Mouse (Mus musculus) spleen, adult 2 months (tissue): ENCODE data around the gene Fbxw10. TPM values are rescaled to one million over a fixed set of nuclear protein-coding genes. Genes with fewer than 3 reads are reported as not detected.

Experiments used
- DNase-seq, 2 experiments: peaks; one replicate each; pipeline versions ENCODE4 v3.0.0 to v3.0.0-alpha.2; 2012 to 2021; ENCODE audit warnings: low spot score in 2 of 2, low read depth in 1 of 2
- H3K27ac ChIP-seq: fragments of 200-500 bp; 2 replicates; pipeline ENCODE4 v1.5.1; 2012; ENCODE audit warnings: low read length, inconsistent platforms; ENCODE audit not compliant: insufficient read depth
- H3K27me3 ChIP-seq: fragments of 200-500 bp; 2 replicates; pipeline ENCODE4 v1.6.1; 2012; ENCODE audit warnings: mild to moderate bottlenecking, moderate library complexity, low read length, inconsistent platforms; ENCODE audit not compliant: control insufficient read depth, insufficient read depth
- H3K36me3 ChIP-seq: fragments of 200-500 bp; 2 replicates; pipeline ENCODE4 v1.6.1; 2012; ENCODE audit warnings: mild to moderate bottlenecking, low read length, inconsistent platforms; ENCODE audit not compliant: control insufficient read depth, insufficient read depth
- H3K4me1 ChIP-seq: fragments of 200-500 bp; 2 replicates; pipeline ENCODE4 v1.6.1; 2011; ENCODE audit warnings: inconsistent platforms; ENCODE audit not compliant: control insufficient read depth, insufficient read depth, insufficient read length
- H3K4me3 ChIP-seq: fragments of 200-500 bp; 2 replicates; pipeline ENCODE4 v1.5.1; 2011; ENCODE audit warnings: mild to moderate bottlenecking, inconsistent platforms; ENCODE audit not compliant: insufficient read depth, insufficient read length; ENCODE audit errors: extremely low read depth
- CTCF ChIP-seq: fragments of 200-500 bp; IDR thresholded peaks from 2 replicates; pipeline ENCODE4 v1.5.1; 2011; ENCODE audit warnings: mild to moderate bottlenecking, inconsistent platforms; ENCODE audit not compliant: insufficient read depth, insufficient read length, insufficient replicate concordance; ENCODE audit errors: extremely low read depth
- POLR2A ChIP-seq: fragments of 200-500 bp; IDR thresholded peaks from 2 replicates; pipeline ENCODE4 v1.6.1; 2011; ENCODE audit warnings: low read depth, low read length, inconsistent platforms
- WGBS: fragments of 180-500 bp; shearing (Covaris S2); methylation state at CpG from one replicate; pipeline ENCODE4 v1.1.7; 2018; 5-methylcytosine and 5-hydroxymethylcytosine counted together
- polyA plus RNA-seq: library from polyadenylated mRNA; depleted of rRNA; stranded (reverse); fragments of >200 nt; gene quantifications from 2 replicates; pipeline ENCODE4 v1.2.3, GENCODE M21; 2012; rRNA removed

Fbxw10 gene
- 0.69 and 1.1 TPM in 2 replicates for polyA plus RNA-seq

DNA sequence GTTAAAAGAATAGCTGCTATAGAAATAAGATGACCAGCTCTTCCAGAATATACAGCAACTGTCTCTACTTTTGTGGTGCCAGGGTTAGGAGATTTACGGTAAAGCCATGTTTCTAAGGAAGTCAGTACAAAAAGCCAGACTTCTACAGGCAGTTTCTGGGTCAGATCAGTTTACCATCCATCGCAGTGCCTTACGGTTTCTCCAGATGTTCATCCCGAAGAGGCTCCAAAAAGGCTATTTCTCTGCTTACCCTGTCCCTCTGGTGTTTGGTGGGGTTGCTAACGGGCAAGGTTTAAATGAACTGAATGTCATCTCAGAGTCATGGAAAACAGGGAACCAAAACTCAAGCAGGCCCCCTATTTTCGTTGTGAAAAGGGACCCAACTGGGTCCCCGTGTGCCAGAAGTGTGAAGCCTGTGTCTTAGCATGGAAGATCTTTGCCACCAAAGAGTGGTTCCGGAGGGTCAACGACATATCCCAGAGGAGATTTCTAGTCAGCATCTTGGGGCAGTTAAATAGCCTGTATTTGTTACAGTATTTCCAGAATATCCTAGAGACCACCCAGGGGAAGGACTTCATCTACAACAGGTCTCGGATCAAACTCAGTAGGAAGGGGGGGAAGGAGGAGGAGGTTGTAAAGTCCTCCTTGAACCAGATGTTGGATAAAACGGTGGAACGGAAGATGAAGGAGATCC, at the start of gene Fbxw10:
Gene Fbxw10, plus strand, starts transcription at position 109 of the 694 bp plus-strand sequence.
- peak within 1 kb of the TSS; percentile 40 for H3K27ac ChIP-seq
- H3K4me1 ChIP-seq = peaks cover 7% of the 10 kb centered on the region; the same call in 1 of the 2 replicates
- no peaks in the 10 kb centered on the region for H3K36me3 ChIP-seq
- DNase-seq = peak in 1 of 2 experiments; percentile 23
- no peak for TF ChIP-seq CTCF
- TF ChIP-seq POLR2A = no peak
- no peaks in the 10 kb centered on the region for H3K27me3 ChIP-seq
- H3K4me3 ChIP-seq = peak within 1 kb of the TSS; percentile 54
- 31% methylated on average over 12 of the region's 12 CpGs for WGBS

DNA sequence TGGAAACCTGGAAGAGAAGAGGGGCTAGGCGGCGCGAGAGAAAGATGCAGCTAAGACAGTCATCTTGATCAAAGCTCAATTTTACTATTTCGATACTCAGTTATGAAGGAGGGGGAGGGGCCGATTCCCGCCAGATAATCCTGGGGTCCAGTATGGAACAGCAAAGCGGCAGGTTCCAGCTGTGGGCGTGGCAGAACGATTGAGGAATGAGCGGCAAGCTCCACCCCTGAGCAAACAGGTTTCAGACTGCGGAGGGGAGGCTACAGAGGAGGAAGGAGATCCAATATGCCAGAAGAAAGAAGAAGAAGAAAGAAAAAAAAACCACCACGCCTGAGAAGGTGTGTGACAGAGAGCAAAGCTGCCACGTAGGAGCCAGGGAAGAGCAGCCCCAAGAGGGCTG, 42.8 kb upstream of the Fbxw10 start:
- TF ChIP-seq POLR2A (no peak), CTCF (no peak)
- WGBS = 71% methylated on average over 13 of the region's 13 CpGs
- Histone ChIP-seq H3K27ac (no peak overlapping the region), H3K27me3 (no peaks in the 10 kb centered on the region), H3K4me3 (no peak overlapping the region), H3K36me3 (no peaks in the 10 kb centered on the region), H3K4me1 (no peaks in the 10 kb centered on the region)
- DNase-seq = no peak

DNA sequence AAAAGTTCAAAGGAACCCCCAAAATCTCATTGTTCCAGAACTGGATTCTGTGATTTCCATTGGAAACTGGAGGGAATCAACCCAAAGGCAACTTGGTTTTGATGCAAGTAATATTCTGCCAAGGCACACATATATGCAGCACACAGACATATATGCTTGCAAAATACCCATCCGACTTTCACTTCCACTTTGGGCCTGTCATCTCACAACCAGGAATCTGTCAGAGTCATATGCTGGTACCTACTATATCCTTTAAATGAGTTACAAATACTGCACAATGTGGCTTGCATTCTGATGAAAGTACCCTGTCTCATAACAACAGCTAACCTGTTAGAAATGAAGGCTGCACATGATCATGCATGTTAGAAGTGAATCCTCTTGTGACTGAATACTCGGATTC, 38.9 kb upstream of the Fbxw10 start:
- 72% methylated on average over 2 of the region's 2 CpGs for WGBS
- DNase-seq = no peak
- Histone ChIP-seq H3K4me3 (no peak overlapping the region), H3K27me3 (no peaks in the 10 kb centered on the region), H3K4me1 (no peaks in the 10 kb centered on the region), H3K36me3 (no peaks in the 10 kb centered on the region), H3K27ac (no peak overlapping the region)
- no peak for TF ChIP-seq CTCF
- no peak for TF ChIP-seq POLR2A

DNA sequence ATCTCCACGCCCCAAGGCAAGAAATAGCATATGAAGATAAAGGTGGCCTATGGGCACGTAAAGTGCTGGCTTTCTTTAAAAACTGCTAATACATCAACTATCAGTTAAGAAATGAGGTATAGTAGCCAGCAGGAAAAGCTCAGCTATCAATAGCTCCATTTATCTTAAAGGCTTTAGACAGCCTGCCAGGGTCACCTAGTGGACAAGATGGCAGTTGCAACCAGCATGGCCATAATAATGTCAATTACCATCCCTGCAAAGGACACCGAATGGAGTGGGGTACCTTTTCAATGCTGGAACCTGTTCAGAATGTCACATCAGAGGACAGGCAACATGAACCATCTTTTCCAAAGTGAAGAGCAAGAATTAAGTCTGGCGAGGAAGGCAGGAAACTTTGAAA, 37.7 kb upstream of the Fbxw10 start:
- no peak for DNase-seq
- Histone ChIP-seq H3K27me3 (no peaks in the 10 kb centered on the region), H3K36me3 (no peaks in the 10 kb centered on the region), H3K27ac (no peak overlapping the region), H3K4me1 (no peaks in the 10 kb centered on the region), H3K4me3 (no peak overlapping the region)
- TF ChIP-seq CTCF (no peak), POLR2A (no peak)
- 82% methylated on average over 4 of the region's 4 CpGs for WGBS

DNA sequence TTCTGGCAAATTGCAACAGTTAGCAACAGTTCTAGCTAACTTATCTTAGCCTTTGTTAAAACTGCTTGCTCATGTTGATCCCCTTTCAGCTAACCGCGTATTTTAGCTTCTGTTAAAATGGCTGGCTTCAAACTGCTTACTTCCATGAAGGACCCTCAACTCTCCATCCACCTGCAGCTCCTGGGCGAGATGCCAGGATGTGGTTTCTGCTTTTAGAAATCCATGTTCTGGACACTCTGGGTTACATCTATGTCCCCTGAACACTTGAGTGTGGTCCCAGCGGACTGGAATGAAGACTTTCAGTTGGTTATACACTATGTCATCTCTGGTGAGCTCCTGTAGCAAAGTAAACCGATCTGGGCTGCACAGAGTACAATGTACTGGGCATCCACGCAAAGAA, 34.6 kb upstream of the Fbxw10 start:
- no peaks in the 10 kb centered on the region for H3K4me1 ChIP-seq
- H3K4me3 ChIP-seq = no peak overlapping the region
- no peaks in the 10 kb centered on the region for H3K36me3 ChIP-seq
- TF ChIP-seq POLR2A = no peak
- TF ChIP-seq CTCF = no peak
- WGBS = 65% methylated on average over 6 of the region's 6 CpGs
- H3K27me3 ChIP-seq = no peaks in the 10 kb centered on the region
- no peak overlapping the region for H3K27ac ChIP-seq
- no peak for DNase-seq

DNA sequence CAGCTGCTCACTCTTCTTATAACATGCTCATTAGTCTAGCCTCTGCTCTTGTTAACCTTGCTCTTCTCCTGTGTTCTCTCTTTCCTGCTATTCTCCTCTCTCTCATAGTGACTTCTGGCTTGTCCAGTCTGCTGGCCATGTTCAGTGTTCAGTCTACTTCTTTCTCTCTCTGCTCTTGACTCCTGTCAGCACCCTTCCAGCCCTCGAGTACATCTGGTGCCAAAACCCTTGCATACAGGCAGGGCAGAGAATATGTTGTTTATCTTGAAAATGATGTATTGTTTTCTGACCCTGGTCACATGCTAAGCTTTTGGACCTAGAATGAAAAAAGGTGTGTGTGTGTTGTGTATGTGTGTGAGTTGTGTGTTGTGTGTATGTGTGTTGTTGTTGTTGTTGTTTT, 33.4 kb upstream of the Fbxw10 start:
- Histone ChIP-seq H3K27ac (no peak overlapping the region), H3K27me3 (no peaks in the 10 kb centered on the region), H3K36me3 (no peaks in the 10 kb centered on the region), H3K4me1 (no peaks in the 10 kb centered on the region), H3K4me3 (no peak overlapping the region)
- DNase-seq = no peak
- TF ChIP-seq CTCF = no peak
- no peak for TF ChIP-seq POLR2A
- WGBS = 60% methylated on average over 1 of the region's 1 CpGs

DNA sequence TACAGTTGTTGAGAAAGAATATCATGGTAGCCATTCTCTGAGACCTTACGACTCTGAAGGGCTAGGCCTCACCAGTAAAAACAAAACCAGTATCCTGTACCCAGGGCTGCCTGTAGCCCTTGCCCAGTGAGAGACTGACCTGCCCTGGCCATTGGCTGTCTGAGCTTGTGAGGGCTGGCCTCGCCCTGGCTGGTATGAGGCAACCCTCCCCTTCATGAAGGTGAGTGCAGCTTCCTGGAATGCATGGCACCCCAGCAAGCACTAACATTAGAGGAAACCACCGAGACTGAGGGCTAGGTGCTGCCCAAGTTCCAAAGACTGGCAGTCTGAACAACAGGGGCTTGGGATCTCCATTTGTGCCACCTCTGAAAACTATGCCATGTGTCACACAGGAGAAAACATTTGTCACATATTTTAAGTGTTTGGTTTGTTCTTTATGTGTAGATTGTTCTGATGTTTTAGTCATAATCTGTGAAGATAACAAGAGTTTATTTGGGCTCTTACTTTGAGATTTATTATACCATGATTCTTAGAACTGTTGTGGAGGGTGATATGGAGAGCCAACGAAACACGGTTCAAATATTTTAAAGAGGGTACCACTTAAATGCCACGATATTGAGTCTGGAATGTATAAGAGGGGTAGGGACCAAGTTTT, 32.8 kb upstream of the Fbxw10 start:
- H3K4me1 ChIP-seq = no peaks in the 10 kb centered on the region

More for the DNA sequence above, 32.8 kb upstream of the Fbxw10 start:
- DNase-seq = no peak
- Histone ChIP-seq H3K4me3 (no peak overlapping the region), H3K27ac (no peak overlapping the region), H3K36me3 (no peaks in the 10 kb centered on the region), H3K27me3 (no peaks in the 10 kb centered on the region)
- TF ChIP-seq CTCF (no peak), POLR2A (no peak)
- 75% methylated on average over 6 of the region's 6 CpGs for WGBS
